12 mouse cellular contexts compared by ENCODE assay signal in the genomic region with DNA sequence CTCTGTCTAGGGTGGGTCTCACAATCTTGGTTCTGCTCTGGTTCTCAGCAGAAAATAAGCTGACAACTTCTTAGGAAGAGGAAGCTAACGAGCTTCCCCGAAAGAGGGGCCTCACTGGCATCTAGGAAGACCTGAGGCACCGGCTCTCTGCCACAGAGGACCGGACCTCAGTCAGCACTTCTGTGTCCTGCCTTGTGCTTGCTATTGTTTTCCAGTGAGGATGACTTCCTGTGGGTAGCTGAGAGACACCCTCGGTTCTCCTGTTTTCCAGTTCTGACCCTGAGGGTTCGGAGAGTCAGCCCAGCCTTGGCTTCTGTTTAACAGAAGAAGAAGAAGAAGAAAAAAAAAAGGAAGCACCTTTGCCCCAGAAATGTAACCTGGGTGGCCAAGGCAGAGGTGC. TPM values are rescaled to one million over a fixed set of nuclear protein-coding genes. Genes with fewer than 3 reads are reported as not detected.
DNase-seq lines count a peak whose midpoint lies in the region; ATAC-seq and TF ChIP-seq lines count a peak whose summit lies in the region.
"Had no signal": no experiment of that assay in that cellular context is flagged by ENCODE, and none has a peak within 500 bp of the region (broad histone marks: within the 10 kb centered on the region; RNA-seq: fewer than 3 reads in every experiment).

No protein-coding gene starts in this region.

- H3K9me3 ChIP-seq in lung, postnatal 0 days (ENCODE audit: low read length) = no peaks in the 10 kb centered on the region
- H3K9me3 ChIP-seq in kidney, embryonic 14.5 days (ENCODE audit: control insufficient read depth, low read length) = no peaks in the 10 kb centered on the region
- no peaks in the 10 kb centered on the region for H3K9me3 ChIP-seq in liver, postnatal 0 days (ENCODE audit: low read length)
- H3K9me3 ChIP-seq: forebrain, embryonic 15.5 days had no signal

- no peak overlapping the region for H3K9ac ChIP-seq in lung, postnatal 0 days (replicated peaks; ENCODE audit: low read depth)
- H3K9ac ChIP-seq in kidney, embryonic 14.5 days (ENCODE audit: low read depth, low read length) = no peak overlapping the region
- H3K9ac ChIP-seq in liver, postnatal 0 days (replicated peaks) = no peak overlapping the region
- H3K9ac ChIP-seq: forebrain, embryonic 15.5 days; hindbrain, embryonic 14.5 days had no signal

- no peak for TF ChIP-seq EP300 in lung, postnatal 0 days (IDR thresholded peaks at IDR 0.05)
- TF ChIP-seq EP300 in liver, postnatal 0 days (IDR thresholded peaks at IDR 0.05; ENCODE audit: low read depth) = peak; percentile 31; the same call in 1 of the 2 replicates

- peak overlapping the region; percentile 14; the same call in 1 of the 2 replicates for H3K27ac ChIP-seq in lung, postnatal 0 days (ENCODE audit: low read length)
- H3K27ac ChIP-seq in kidney, embryonic 14.5 days (ENCODE audit: low read depth, low read length) = peak overlapping the region; percentile 42; the same call in 1 of the 2 replicates
- peak overlapping the region; percentile 62 for H3K27ac ChIP-seq in liver, postnatal 0 days (ENCODE audit: low read depth)
- H3K27ac ChIP-seq: forebrain, embryonic 15.5 days; hindbrain, embryonic 14.5 days had no signal

- ATAC-seq in lung, postnatal 0 days = peak; percentile 23; the same call in 1 of the 2 replicates
- ATAC-seq in kidney, embryonic 14.5 days (ENCODE audit: low FRiP score, low TSS enrichment) = no peak
- peak; percentile 52; the same call in 1 of the 2 replicates for ATAC-seq in liver, postnatal 0 days
- ATAC-seq: forebrain, embryonic 15.5 days had no signal

- no peak overlapping the region for H3K4me2 ChIP-seq in lung, postnatal 0 days (replicated peaks; ENCODE audit: low read depth, low read length)
- no peak overlapping the region for H3K4me2 ChIP-seq in kidney, embryonic 14.5 days (replicated peaks; ENCODE audit: low read depth, low read length)
- H3K4me2 ChIP-seq in liver, postnatal 0 days (ENCODE audit: low read depth, low read length) = 0 out of 2 replicates have a peak overlapping the region, but pooled peaks have one; percentile 4
- H3K4me2 ChIP-seq: forebrain, embryonic 15.5 days; hindbrain, embryonic 14.5 days had no signal

- 51% methylated on average over 6 of the region's 6 CpGs for WGBS in lung, postnatal 0 days
- 52% methylated on average over 6 of the region's 6 CpGs for WGBS in kidney, embryonic 14.5 days
- WGBS in liver, postnatal 0 days (ENCODE audit: insufficient replicate concordance) = 21% methylated on average over 6 of the region's 6 CpGs

- no peaks in the 10 kb centered on the region for H3K27me3 ChIP-seq in lung, postnatal 0 days (replicated peaks; ENCODE audit: insufficient read depth, low read length)
- H3K27me3 ChIP-seq in kidney, embryonic 14.5 days (ENCODE audit: control insufficient read depth, insufficient read depth, low read length) = no peaks in the 10 kb centered on the region
- H3K27me3 ChIP-seq in liver, postnatal 0 days (ENCODE audit: insufficient read depth, low read length) = no peaks in the 10 kb centered on the region
- H3K27me3 ChIP-seq: forebrain, embryonic 15.5 days had no signal

- no peaks in the 10 kb centered on the region for H3K4me1 ChIP-seq in lung, postnatal 0 days (ENCODE audit: insufficient read depth, low read depth, low read length)
- peaks cover 23% of the 10 kb centered on the region for H3K4me1 ChIP-seq in kidney, embryonic 14.5 days (ENCODE audit: control insufficient read depth, insufficient read depth, low read length)
- peaks cover 12% of the 10 kb centered on the region for H3K4me1 ChIP-seq in liver, postnatal 0 days (ENCODE audit: insufficient read depth)
- H3K4me1 ChIP-seq: forebrain, embryonic 15.5 days had no signal

- TF ChIP-seq CTCF in lung, postnatal 0 days (IDR thresholded peaks at IDR 0.05) = no peak
- TF ChIP-seq CTCF in liver, postnatal 0 days (IDR thresholded peaks at IDR 0.05; ENCODE audit: low read depth) = no peak

- no peak overlapping the region for H3K4me3 ChIP-seq in lung, postnatal 0 days (ENCODE audit: low read depth, low read length)
- no peak overlapping the region for H3K4me3 ChIP-seq in kidney, embryonic 14.5 days (ENCODE audit: low read length)
- H3K4me3 ChIP-seq in liver, postnatal 0 days (ENCODE audit: low read depth, low read length) = no peak overlapping the region
- H3K4me3 ChIP-seq: forebrain, embryonic 15.5 days; myocyte had no signal

- H3K36me3 ChIP-seq in lung, postnatal 0 days (ENCODE audit: insufficient read depth, low read length) = no peaks in the 10 kb centered on the region
- H3K36me3 ChIP-seq in kidney, embryonic 14.5 days (ENCODE audit: control insufficient read depth, insufficient read depth, low read length) = peaks cover 8% of the 10 kb centered on the region; the same call in 1 of the 2 replicates
- no peaks in the 10 kb centered on the region; the same call in 1 of the 2 replicates for H3K36me3 ChIP-seq in liver, postnatal 0 days (replicated peaks; ENCODE audit: insufficient read depth, low read length)
- H3K36me3 ChIP-seq: forebrain, embryonic 15.5 days had no signal

- intact Hi-C loops in heart, postnatal 14 days (cut with DNase I) = no loop called here

- peak; percentile 98 for DNase-seq in heart, adult 11 months
- no peak for DNase-seq in heart, postnatal 14 days
- DNase-seq in lung, postnatal 0 days (ENCODE audit: low spot score) = peak; percentile 31
- DNase-seq in lung, adult 18-20 months = no peak
- DNase-seq in liver, postnatal 0 days = no peak
- no peak for DNase-seq in thymus, postnatal 0 days (ENCODE audit: low spot score)
- DNase-seq in adrenal gland, adult 8-10 months = no peak
- DNase-seq: cerebellum, postnatal 14 days had no signal

RNA-seq across cellular contexts. Expression of a gene that starts 5.5 kb away (rescaled TPM):
- total RNA-seq in heart, postnatal 14 days (2021) = 10 to 100 TPM; 46.0 to 53.7 TPM
- 158 and 162 TPM in 2 replicates for polyA plus RNA-seq in lung, postnatal 0 days (2015; fragmentation: Nextera tagmentation; extraction: Ambion mirVana)
- 301 and 308 TPM in 2 replicates for polyA plus RNA-seq in kidney, embryonic 14.5 days (2014; fragmentation: Nextera tagmentation; extraction: Ambion mirVana)
- polyA plus RNA-seq in liver, postnatal 0 days (2015; fragmentation: Nextera tagmentation; extraction: Ambion mirVana) = 17.1 and 17.9 TPM in 2 replicates
- 41.4 and 41.8 TPM in 2 replicates for polyA plus RNA-seq in thymus, postnatal 0 days (2015; fragmentation: Nextera tagmentation; extraction: Ambion mirVana)
- total RNA-seq in adrenal gland, adult 8-10 months (2022) = 10 to 100 TPM; 33.1 to 51.0 (median 37.1) TPM

RNA-seq across cellular contexts. Expression of a gene that starts 6.2 kb away (rescaled TPM):
- 10 to 100 TPM; 72.0 to 76.7 TPM for total RNA-seq in heart, postnatal 14 days (2021)
- polyA plus RNA-seq in lung, postnatal 0 days (2015; fragmentation: Nextera tagmentation; extraction: Ambion mirVana) = 138 and 143 TPM in 2 replicates
- polyA plus RNA-seq in kidney, embryonic 14.5 days (2014; fragmentation: Nextera tagmentation; extraction: Ambion mirVana) = 48.9 and 67.4 TPM in 2 replicates
- 150 and 154 TPM in 2 replicates for polyA plus RNA-seq in liver, postnatal 0 days (2015; fragmentation: Nextera tagmentation; extraction: Ambion mirVana)
- 42.6 and 47.6 TPM in 2 replicates for polyA plus RNA-seq in thymus, postnatal 0 days (2015; fragmentation: Nextera tagmentation; extraction: Ambion mirVana)
- 100 to 1,000 TPM; 105 to 151 (median 125) TPM for total RNA-seq in adrenal gland, adult 8-10 months (2022)

RNA-seq across cellular contexts. Expression of a gene that starts 26.8 kb away (rescaled TPM):
- total RNA-seq in heart, postnatal 14 days (2021) = 100 to 1,000 TPM; 582 to 636 TPM
- 972 and 1,016 TPM in 2 replicates for polyA plus RNA-seq in lung, postnatal 0 days (2015; fragmentation: Nextera tagmentation; extraction: Ambion mirVana)
- polyA plus RNA-seq in kidney, embryonic 14.5 days (2014; fragmentation: Nextera tagmentation; extraction: Ambion mirVana) = 1,882 and 1,923 TPM in 2 replicates
- polyA plus RNA-seq in liver, postnatal 0 days (2015; fragmentation: Nextera tagmentation; extraction: Ambion mirVana) = 681 and 696 TPM in 2 replicates
- 2,260 and 2,287 TPM in 2 replicates for polyA plus RNA-seq in thymus, postnatal 0 days (2015; fragmentation: Nextera tagmentation; extraction: Ambion mirVana)
- total RNA-seq in adrenal gland, adult 8-10 months (2022) = 1,000 to 10,000 TPM; 1,085 to 1,250 (median 1,138) TPM

RNA-seq across cellular contexts. Expression of a gene that starts 31.1 kb away (rescaled TPM):
- 100 to 1,000 TPM; 573 to 686 TPM for total RNA-seq in heart, postnatal 14 days (2021)
- 1,107 and 1,148 TPM in 2 replicates for polyA plus RNA-seq in lung, postnatal 0 days (2015; fragmentation: Nextera tagmentation; extraction: Ambion mirVana)
- polyA plus RNA-seq in kidney, embryonic 14.5 days (2014; fragmentation: Nextera tagmentation; extraction: Ambion mirVana) = 1,416 and 1,603 TPM in 2 replicates
- polyA plus RNA-seq in liver, postnatal 0 days (2015; fragmentation: Nextera tagmentation; extraction: Ambion mirVana) = 938 and 993 TPM in 2 replicates
- 2,581 and 2,590 TPM in 2 replicates for polyA plus RNA-seq in thymus, postnatal 0 days (2015; fragmentation: Nextera tagmentation; extraction: Ambion mirVana)
- total RNA-seq in adrenal gland, adult 8-10 months (2022) = 1,000 to 10,000 TPM; 1,558 to 1,710 (median 1,647) TPM

RNA-seq across cellular contexts. Expression of a gene that starts 35.0 kb away (rescaled TPM):
- 10 to 100 TPM; 11.1 to 11.4 TPM for total RNA-seq in heart, postnatal 14 days (2021)
- polyA plus RNA-seq in lung, postnatal 0 days (2015; fragmentation: Nextera tagmentation; extraction: Ambion mirVana) = 36.8 and 40.8 TPM in 2 replicates
- 27.0 and 27.3 TPM in 2 replicates for polyA plus RNA-seq in kidney, embryonic 14.5 days (2014; fragmentation: Nextera tagmentation; extraction: Ambion mirVana)
- polyA plus RNA-seq in liver, postnatal 0 days (2015; fragmentation: Nextera tagmentation; extraction: Ambion mirVana) = 19.7 and 20.4 TPM in 2 replicates
- polyA plus RNA-seq in thymus, postnatal 0 days (2015; fragmentation: Nextera tagmentation; extraction: Ambion mirVana) = 9.9 and 10.0 TPM in 2 replicates
- total RNA-seq in adrenal gland, adult 8-10 months (2022) = 10 to 100 TPM; 16.4 to 20.5 (median 17.1) TPM

Comparison
In these comparisons a context has a peak if more than half of its experiments do, and no peak if none do; other contexts are left out.
1. DNase-seq: peak in heart, adult 11 months (single experiment) and lung, postnatal 0 days (single experiment); none in heart, postnatal 14 days (0 of 2), lung, adult 18-20 months (0 of 2), liver, postnatal 0 days (single experiment), thymus, postnatal 0 days (single experiment) and adrenal gland, adult 8-10 months (single experiment).
2. Peak in every context shown above with its lines, with median percentiles within 50 percentile points of each other: H3K27ac ChIP-seq.